Mouse (Mus musculus): Measurements from ENCODE around the gene Olfr1055. TPM values are rescaled to one million over a fixed set of nuclear protein-coding genes. Genes with fewer than 3 reads are reported as not detected.
"Not testable (repeated sequence)": the region's sequence is repeated elsewhere in the genome, so short reads cannot be mapped to it uniquely, and the experiment has no call there.

The Olfr1055 gene
- polyA plus RNA-seq (2015; fragmentation: Nextera tagmentation; extraction: Ambion mirVana), result not detected in 2 replicates

GRCm38 (mm10) chr2:86350184-86350583 lies at the start of gene Olfr1055:
Gene Olfr1055 (minus strand): TSS chr2:86350284.
- no peak for ATAC-seq (ENCODE audit: low FRiP score)
- H3K9me3 ChIP-seq (replicated peaks), result no peaks in the 10 kb centered on the region
- no peaks in the 10 kb centered on the region for H3K4me1 ChIP-seq
- H3K4me2 ChIP-seq, result no peak within 1 kb of the TSS
- no peaks in the 10 kb centered on the region for H3K36me3 ChIP-seq
- no peaks in the 10 kb centered on the region for H3K27me3 ChIP-seq (replicated peaks)
- no peak within 1 kb of the TSS for H3K9ac ChIP-seq (replicated peaks)
- H3K27ac ChIP-seq (replicated peaks), result no peak within 1 kb of the TSS
- WGBS, result 91% methylated on average over 5 of the region's 5 CpGs
- H3K4me3 ChIP-seq (replicated peaks), result no peak within 1 kb of the TSS

- ATAC-seq (ENCODE audit: low FRiP score), result no peak
- 92% methylated on average over 2 of the region's 2 CpGs for WGBS
Observed at GRCm38 (mm10) chr2:86395114-86395513, 45.0 kb upstream of the Olfr1055 start.

GRCm38 (mm10) chr2:86388461-86388860 lies 38.4 kb upstream of the Olfr1055 start, which contains the start of gene Olfr1058:
Gene Olfr1058 (minus strand): TSS chr2:86388561.
- not testable (repeated sequence) for H3K27ac ChIP-seq (replicated peaks); H3K9ac ChIP-seq (replicated peaks); H3K4me3 ChIP-seq (replicated peaks); H3K4me2 ChIP-seq; H3K9me3 ChIP-seq (replicated peaks); H3K4me1 ChIP-seq; H3K36me3 ChIP-seq; ATAC-seq (ENCODE audit: low FRiP score); H3K27me3 ChIP-seq (replicated peaks)

More at GRCm38 (mm10) chr2:86395114-86395513, 45.0 kb upstream of the Olfr1055 start:
- no peaks in the 10 kb centered on the region for H3K27me3 ChIP-seq (replicated peaks)
- no peak overlapping the region for H3K27ac ChIP-seq (replicated peaks)
- no peaks in the 10 kb centered on the region for H3K4me1 ChIP-seq
- no peak overlapping the region for H3K4me3 ChIP-seq (replicated peaks)
- no peak overlapping the region for H3K9ac ChIP-seq (replicated peaks)
- no peaks in the 10 kb centered on the region for H3K9me3 ChIP-seq (replicated peaks)
- no peak overlapping the region for H3K4me2 ChIP-seq
- no peaks in the 10 kb centered on the region for H3K36me3 ChIP-seq

GRCm38 (mm10) chr2:86378293-86378692 lies 28.2 kb upstream of the Olfr1055 start, which contains the start of gene Olfr1057:
Gene Olfr1057 (minus strand): TSS chr2:86378393.
- no peak for ATAC-seq (ENCODE audit: low FRiP score)

GRCm38 (mm10) chr2:86366342-86366741 lies 16.3 kb upstream of the Olfr1055 start:
- not testable (repeated sequence) for H3K9me3 ChIP-seq (replicated peaks); H3K4me1 ChIP-seq; ATAC-seq (ENCODE audit: low FRiP score); H3K36me3 ChIP-seq; H3K4me3 ChIP-seq (replicated peaks); H3K4me2 ChIP-seq; H3K27me3 ChIP-seq (replicated peaks); H3K27ac ChIP-seq (replicated peaks); H3K9ac ChIP-seq (replicated peaks)
- 60% methylated on average over 1 of the region's 6 CpGs for WGBS

More at GRCm38 (mm10) chr2:86378293-86378692, 28.2 kb upstream of the Olfr1055 start, which contains the start of gene Olfr1057:
- Histone ChIP-seq H3K4me2 (no peak within 1 kb of the TSS), H3K36me3 (no peaks in the 10 kb centered on the region), H3K27me3 (replicated peaks) (no peaks in the 10 kb centered on the region), H3K4me3 (replicated peaks) (no peak within 1 kb of the TSS), H3K9me3 (replicated peaks) (no peaks in the 10 kb centered on the region), H3K4me1 (no peaks in the 10 kb centered on the region), H3K27ac (replicated peaks) (no peak within 1 kb of the TSS), H3K9ac (replicated peaks) (no peak within 1 kb of the TSS)

- Histone ChIP-seq H3K4me3 (replicated peaks) (no peak within 1 kb of the TSS), H3K27ac (replicated peaks) (no peak within 1 kb of the TSS), H3K4me2 (no peak within 1 kb of the TSS), H3K36me3 (no peaks in the 10 kb centered on the region), H3K4me1 (no peaks in the 10 kb centered on the region), H3K9ac (replicated peaks) (no peak within 1 kb of the TSS), H3K9me3 (replicated peaks) (no peaks in the 10 kb centered on the region), H3K27me3 (replicated peaks) (no peaks in the 10 kb centered on the region)
- no peak for ATAC-seq (ENCODE audit: low FRiP score)
Observed at GRCm38 (mm10) chr2:86362369-86362768, 12.3 kb upstream of the Olfr1055 start, which contains the start of gene Olfr1056. Gene Olfr1056 (minus strand): TSS chr2:86362469.

GRCm38 (mm10) chr2:86351751-86352150 lies 1.7 kb upstream of the Olfr1055 start:
- not testable (repeated sequence) for H3K9ac ChIP-seq (replicated peaks); H3K27me3 ChIP-seq (replicated peaks); H3K36me3 ChIP-seq; H3K4me3 ChIP-seq (replicated peaks); H3K4me1 ChIP-seq; ATAC-seq (ENCODE audit: low FRiP score); H3K27ac ChIP-seq (replicated peaks); H3K4me2 ChIP-seq; H3K9me3 ChIP-seq (replicated peaks)
- WGBS, result 90% methylated on average over 1 of the region's 1 CpGs

GRCm38 (mm10) chr2:86335333-86335732 lies 14.8 kb downstream of the Olfr1055 start, which contains the start of gene Olfr1054:
Gene Olfr1054 (minus strand): TSS chr2:86335433.
- H3K27me3 ChIP-seq (replicated peaks), result no peaks in the 10 kb centered on the region
- H3K27ac ChIP-seq (replicated peaks), result no peak within 1 kb of the TSS
- ATAC-seq (ENCODE audit: low FRiP score), result no peak
- H3K4me1 ChIP-seq, result no peaks in the 10 kb centered on the region
- 86% methylated on average over 3 of the region's 3 CpGs for WGBS
- H3K9ac ChIP-seq (replicated peaks), result no peak within 1 kb of the TSS
- H3K4me3 ChIP-seq (replicated peaks), result no peak within 1 kb of the TSS
- no peaks in the 10 kb centered on the region for H3K9me3 ChIP-seq (replicated peaks)
- no peaks in the 10 kb centered on the region for H3K36me3 ChIP-seq
- H3K4me2 ChIP-seq, result no peak within 1 kb of the TSS

- no peak within 1 kb of the TSS for H3K4me2 ChIP-seq
Observed at GRCm38 (mm10) chr2:86315184-86315583, 34.9 kb downstream of the Olfr1055 start, which contains the start of gene Olfr1053. Gene Olfr1053 (minus strand): TSS chr2:86315284.

More at GRCm38 (mm10) chr2:86315184-86315583, 34.9 kb downstream of the Olfr1055 start, which contains the start of gene Olfr1053:
- no peaks in the 10 kb centered on the region for H3K27me3 ChIP-seq (replicated peaks)
- H3K9ac ChIP-seq (replicated peaks), result no peak within 1 kb of the TSS
- no peak within 1 kb of the TSS for H3K27ac ChIP-seq (replicated peaks)
- no peak for ATAC-seq (ENCODE audit: low FRiP score)
- no peak within 1 kb of the TSS for H3K4me3 ChIP-seq (replicated peaks)
- H3K4me1 ChIP-seq, result no peaks in the 10 kb centered on the region
- WGBS, result 66% methylated on average over 3 of the region's 3 CpGs
- no peaks in the 10 kb centered on the region for H3K9me3 ChIP-seq (replicated peaks)
- no peaks in the 10 kb centered on the region for H3K36me3 ChIP-seq

Other genes with a start within 250 kb of the Olfr1055 start
- not detected in 2 replicates for gene Olfr1039, start 214.4 kb downstream of the Olfr1055 start, polyA plus RNA-seq (2015; fragmentation: Nextera tagmentation; extraction: Ambion mirVana)
- gene Olfr1040, start 203.6 kb downstream of the Olfr1055 start, polyA plus RNA-seq (2015; fragmentation: Nextera tagmentation; extraction: Ambion mirVana), result not detected in 2 replicates
- not detected in 2 replicates for gene Olfr1042, start 188.4 kb downstream of the Olfr1055 start, polyA plus RNA-seq (2015; fragmentation: Nextera tagmentation; extraction: Ambion mirVana)
- not detected in 2 replicates for gene Olfr1043, start 182.8 kb downstream of the Olfr1055 start, polyA plus RNA-seq (2015; fragmentation: Nextera tagmentation; extraction: Ambion mirVana)
- not detected in 2 replicates for gene Olfr1044, start 172.5 kb downstream of the Olfr1055 start, polyA plus RNA-seq (2015; fragmentation: Nextera tagmentation; extraction: Ambion mirVana)
- not detected in 2 replicates for gene Olfr52, start 164.6 kb downstream of the Olfr1055 start, polyA plus RNA-seq (2015; fragmentation: Nextera tagmentation; extraction: Ambion mirVana)
- not detected in 2 replicates for gene Olfr1045, start 147.3 kb downstream of the Olfr1055 start, polyA plus RNA-seq (2015; fragmentation: Nextera tagmentation; extraction: Ambion mirVana)
- gene Olfr1046, start 131.0 kb downstream of the Olfr1055 start, polyA plus RNA-seq (2015; fragmentation: Nextera tagmentation; extraction: Ambion mirVana), result not detected in 2 replicates
- gene Olfr1047, start 118.9 kb downstream of the Olfr1055 start, polyA plus RNA-seq (2015; fragmentation: Nextera tagmentation; extraction: Ambion mirVana), result not detected in 2 replicates
- gene Olfr1048, start 110.0 kb downstream of the Olfr1055 start, polyA plus RNA-seq (2015; fragmentation: Nextera tagmentation; extraction: Ambion mirVana), result not detected in 2 replicates
- not detected in 2 replicates for gene Olfr1049, start 92.0 kb downstream of the Olfr1055 start, polyA plus RNA-seq (2015; fragmentation: Nextera tagmentation; extraction: Ambion mirVana)
- not detected in 2 replicates for gene Olfr1051, start 71.2 kb downstream of the Olfr1055 start, polyA plus RNA-seq (2015; fragmentation: Nextera tagmentation; extraction: Ambion mirVana)
- gene Olfr1052, start 57.8 kb downstream of the Olfr1055 start, polyA plus RNA-seq (2015; fragmentation: Nextera tagmentation; extraction: Ambion mirVana), result not detected in 2 replicates
- gene Olfr1053, start 35.0 kb downstream of the Olfr1055 start, polyA plus RNA-seq (2015; fragmentation: Nextera tagmentation; extraction: Ambion mirVana), result not detected in 2 replicates
- gene Olfr1054, start 14.9 kb downstream of the Olfr1055 start, polyA plus RNA-seq (2015; fragmentation: Nextera tagmentation; extraction: Ambion mirVana), result not detected in 2 replicates
- not detected in 2 replicates for gene Olfr1056, start 12.2 kb upstream of the Olfr1055 start, polyA plus RNA-seq (2015; fragmentation: Nextera tagmentation; extraction: Ambion mirVana)
- not detected in 2 replicates for gene Olfr1057, start 28.1 kb upstream of the Olfr1055 start, polyA plus RNA-seq (2015; fragmentation: Nextera tagmentation; extraction: Ambion mirVana)
- not detected in 2 replicates for gene Olfr1058, start 38.3 kb upstream of the Olfr1055 start, polyA plus RNA-seq (2015; fragmentation: Nextera tagmentation; extraction: Ambion mirVana)
- gene Olfr1061, start 63.8 kb upstream of the Olfr1055 start, polyA plus RNA-seq (2015; fragmentation: Nextera tagmentation; extraction: Ambion mirVana), result not detected in 2 replicates
- not detected in 2 replicates for gene Olfr1062, start 76.5 kb upstream of the Olfr1055 start, polyA plus RNA-seq (2015; fragmentation: Nextera tagmentation; extraction: Ambion mirVana)
- not detected in 2 replicates for gene Olfr1065, start 100.3 kb upstream of the Olfr1055 start, polyA plus RNA-seq (2015; fragmentation: Nextera tagmentation; extraction: Ambion mirVana)
- not detected in 2 replicates for gene Olfr1066, start 106.0 kb upstream of the Olfr1055 start, polyA plus RNA-seq (2015; fragmentation: Nextera tagmentation; extraction: Ambion mirVana)
- gene Olfr228, start 137.1 kb upstream of the Olfr1055 start, polyA plus RNA-seq (2015; fragmentation: Nextera tagmentation; extraction: Ambion mirVana), result not detected in 2 replicates
- not detected in 2 replicates for gene Olfr1076, start 158.2 kb upstream of the Olfr1055 start, polyA plus RNA-seq (2015; fragmentation: Nextera tagmentation; extraction: Ambion mirVana)
- not detected in 2 replicates for gene Olfr1079, start 192.2 kb upstream of the Olfr1055 start, polyA plus RNA-seq (2015; fragmentation: Nextera tagmentation; extraction: Ambion mirVana)
- gene Olfr1080, start 208.0 kb upstream of the Olfr1055 start, polyA plus RNA-seq (2015; fragmentation: Nextera tagmentation; extraction: Ambion mirVana), result not detected in 2 replicates
- gene Olfr1082, start 248.7 kb upstream of the Olfr1055 start, polyA plus RNA-seq (2015; fragmentation: Nextera tagmentation; extraction: Ambion mirVana), result not detected in 2 replicates